12 mouse cellular contexts compared by ENCODE assay signal in the genomic region with DNA sequence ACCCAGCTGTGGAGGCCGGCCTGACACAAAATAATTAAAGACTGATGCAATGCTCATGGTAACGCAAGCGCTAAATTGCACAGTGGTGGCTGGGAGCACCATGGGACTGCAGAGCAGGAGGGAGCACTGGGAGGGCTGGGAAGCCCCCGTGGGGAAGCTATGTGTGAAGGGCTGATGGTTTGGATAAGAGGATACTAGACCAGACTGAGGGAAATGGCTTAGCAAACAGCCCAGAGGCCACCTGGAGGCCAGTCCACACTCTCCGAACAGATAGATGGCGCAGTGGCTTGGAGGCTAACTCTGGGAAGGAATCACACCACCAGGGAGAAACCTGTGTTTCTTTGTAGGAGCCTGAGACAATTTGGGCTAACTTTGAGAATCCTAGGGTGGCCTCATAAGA.
DNase-seq lines count a peak whose midpoint lies in the region; ATAC-seq and TF ChIP-seq lines count a peak whose summit lies in the region.
"Had no signal": no experiment of that assay in that cellular context is flagged by ENCODE, and none has a peak within 500 bp of the region (broad histone marks: within the 10 kb centered on the region; RNA-seq: fewer than 3 reads in every experiment).

No protein-coding gene starts in this region.

- no peak overlapping the region for H3K9ac ChIP-seq in forebrain, postnatal 0 days
- H3K9ac ChIP-seq in forebrain, embryonic 15.5 days (replicated peaks) = no peak overlapping the region
- no peak overlapping the region for H3K9ac ChIP-seq in liver, adult 2 months (ENCODE audit: low read depth, low read length)
- no peak overlapping the region for H3K9ac ChIP-seq in liver, embryonic 12.5 days
- H3K9ac ChIP-seq in liver, embryonic 14.5 days (replicated peaks) = no peak overlapping the region
- H3K9ac ChIP-seq: embryonic facial prominence, embryonic 12.5 days; hindbrain, embryonic 15.5 days; liver, embryonic 15.5 days had no signal

- H3K9me3 ChIP-seq in forebrain, postnatal 0 days (ENCODE audit: low read length) = no peaks in the 10 kb centered on the region
- no peaks in the 10 kb centered on the region for H3K9me3 ChIP-seq in forebrain, embryonic 15.5 days
- no peaks in the 10 kb centered on the region for H3K9me3 ChIP-seq in liver, embryonic 12.5 days (replicated peaks)
- H3K9me3 ChIP-seq in liver, embryonic 14.5 days (ENCODE audit: control insufficient read depth, low read length) = no peaks in the 10 kb centered on the region
- H3K9me3 ChIP-seq: embryonic facial prominence, embryonic 12.5 days; hindbrain, embryonic 15.5 days; liver, embryonic 15.5 days had no signal

- no peak overlapping the region for H3K27ac ChIP-seq in forebrain, postnatal 0 days (ENCODE audit: low read depth, low read length)
- H3K27ac ChIP-seq in forebrain, embryonic 15.5 days (replicated peaks) = no peak overlapping the region
- no peak overlapping the region for H3K27ac ChIP-seq in liver, adult 2 months (replicated peaks; ENCODE audit: insufficient read depth, low read depth, low read length)
- H3K27ac ChIP-seq in liver, embryonic 12.5 days = no peak overlapping the region
- no peak overlapping the region for H3K27ac ChIP-seq in liver, embryonic 14.5 days
- H3K27ac ChIP-seq: embryonic facial prominence, embryonic 12.5 days; hindbrain, embryonic 15.5 days; liver, embryonic 15.5 days had no signal

- WGBS in forebrain, postnatal 0 days = 49% methylated on average over 6 of the region's 6 CpGs
- 45% methylated on average over 6 of the region's 6 CpGs for WGBS in forebrain, embryonic 15.5 days
- WGBS in liver, adult 2 months = 77% methylated on average over 6 of the region's 6 CpGs
- 42% methylated on average over 6 of the region's 6 CpGs for WGBS in liver, embryonic 12.5 days (ENCODE audit: insufficient replicate concordance)
- 53% methylated on average over 6 of the region's 6 CpGs for WGBS in liver, embryonic 14.5 days (ENCODE audit: insufficient replicate concordance)

- H3K4me3 ChIP-seq in forebrain, postnatal 0 days (ENCODE audit: low read depth, low read length) = no peak overlapping the region
- no peak overlapping the region for H3K4me3 ChIP-seq in forebrain, embryonic 15.5 days
- no peak overlapping the region for H3K4me3 ChIP-seq in liver, adult 2 months (ENCODE audit: insufficient read depth, low read depth, low read length)
- H3K4me3 ChIP-seq in liver, embryonic 12.5 days = no peak overlapping the region
- H3K4me3 ChIP-seq in liver, embryonic 14.5 days (ENCODE audit: insufficient read depth in 1 of 2, low read depth in 2 of 2, low read length in 2 of 2) = no peak overlapping the region
- H3K4me3 ChIP-seq: embryonic facial prominence, embryonic 12.5 days; hindbrain, embryonic 15.5 days; liver, embryonic 15.5 days; myocyte had no signal

- no peak for TF ChIP-seq EP300 in liver, embryonic 14.5 days (IDR thresholded peaks at IDR 0.05; ENCODE audit: low read depth)

- no peak overlapping the region for H3K4me2 ChIP-seq in forebrain, postnatal 0 days (ENCODE audit: low read depth)
- H3K4me2 ChIP-seq in forebrain, embryonic 15.5 days (replicated peaks) = no peak overlapping the region
- no peak overlapping the region for H3K4me2 ChIP-seq in liver, embryonic 12.5 days
- H3K4me2 ChIP-seq in liver, embryonic 14.5 days (ENCODE audit: low read depth) = no peak overlapping the region
- H3K4me2 ChIP-seq: embryonic facial prominence, embryonic 12.5 days; hindbrain, embryonic 15.5 days; liver, embryonic 15.5 days had no signal

- no peaks in the 10 kb centered on the region for H3K36me3 ChIP-seq in forebrain, postnatal 0 days (ENCODE audit: insufficient read depth)
- H3K36me3 ChIP-seq in forebrain, embryonic 15.5 days = no peaks in the 10 kb centered on the region
- no peaks in the 10 kb centered on the region for H3K36me3 ChIP-seq in liver, adult 2 months (ENCODE audit: control insufficient read depth, insufficient read depth, low read length)
- no peaks in the 10 kb centered on the region for H3K36me3 ChIP-seq in liver, embryonic 12.5 days
- no peaks in the 10 kb centered on the region for H3K36me3 ChIP-seq in liver, embryonic 14.5 days (replicated peaks; ENCODE audit: control insufficient read depth, insufficient read depth, low read depth)
- H3K36me3 ChIP-seq: embryonic facial prominence, embryonic 12.5 days; hindbrain, embryonic 15.5 days; liver, embryonic 15.5 days had no signal

- ATAC-seq in forebrain, postnatal 0 days = no peak
- ATAC-seq in forebrain, embryonic 15.5 days (replicated peaks) = no peak
- ATAC-seq in liver, embryonic 12.5 days = no peak
- no peak for ATAC-seq in liver, embryonic 14.5 days (ENCODE audit: insufficient read depth)

- TF ChIP-seq POLR2A in liver, adult 2 months (IDR thresholded peaks at IDR 0.05; ENCODE audit: extremely low read depth, insufficient read depth, low read length) = no peak

- peaks cover 15% of the 10 kb centered on the region; the same call in 1 of the 2 replicates for H3K79me2 ChIP-seq in liver, adult 2 months (ENCODE audit: control insufficient read depth, insufficient read depth, low read length)

- peak; percentile 7 for DNase-seq in forebrain, postnatal 0 days
- no peak for DNase-seq in liver, adult 2 months (ENCODE audit: extremely low read depth, low read depth, low spot score)
- peak; percentile 48 for DNase-seq in R1 (ENCODE audit: low read depth, low spot score)
- no peak for DNase-seq in liver, embryonic 14.5 days (ENCODE audit: low read depth in 3 of 3, low spot score in 3 of 3)
- no peak for DNase-seq in spleen, adult 18-20 months
- DNase-seq in spleen, adult 12 weeks (ENCODE audit: low spot score) = no peak

- no peaks in the 10 kb centered on the region for H3K4me1 ChIP-seq in forebrain, postnatal 0 days (ENCODE audit: insufficient read depth)
- peaks cover 21% of the 10 kb centered on the region for H3K4me1 ChIP-seq in forebrain, embryonic 15.5 days
- peaks cover 8% of the 10 kb centered on the region; the same call in 1 of the 2 replicates for H3K4me1 ChIP-seq in liver, adult 2 months (ENCODE audit: control insufficient read depth, insufficient read depth, low read length)
- H3K4me1 ChIP-seq in liver, embryonic 12.5 days = peaks cover 41% of the 10 kb centered on the region
- H3K4me1 ChIP-seq in liver, embryonic 14.5 days (replicated peaks; ENCODE audit: control insufficient read depth in 2 of 2, insufficient read depth in 2 of 2, low read length in 1 of 2) = peaks cover 0 to 17% of the 10 kb centered on the region in 2 experiments; a peak in 2 of 4 replicates

- peak; percentile 48 for TF ChIP-seq CTCF in forebrain, postnatal 0 days (IDR thresholded peaks at IDR 0.05; ENCODE audit: low read depth)
- TF ChIP-seq CTCF in liver, adult 2 months (IDR thresholded peaks at IDR 0.05; ENCODE audit: low read depth, low read length) = 0 out of 2 replicates have a peak, but pooled peaks have one; percentile 11
- TF ChIP-seq CTCF in liver, embryonic 14.5 days (IDR thresholded peaks at IDR 0.05; ENCODE audit: low read depth) = peak; percentile 44; the same call in 1 of the 2 replicates

- H3K27me3 ChIP-seq in forebrain, postnatal 0 days (ENCODE audit: insufficient read depth, low read length) = no peaks in the 10 kb centered on the region
- no peaks in the 10 kb centered on the region for H3K27me3 ChIP-seq in forebrain, embryonic 15.5 days
- H3K27me3 ChIP-seq in liver, adult 2 months (ENCODE audit: control insufficient read depth, insufficient read depth, low read length) = no peaks in the 10 kb centered on the region
- H3K27me3 ChIP-seq in liver, embryonic 12.5 days (replicated peaks) = peaks cover 23% of the 10 kb centered on the region
- H3K27me3 ChIP-seq in liver, embryonic 14.5 days (ENCODE audit: control insufficient read depth, insufficient read depth, low read length) = peaks cover 8% of the 10 kb centered on the region

Comparison
In these comparisons a context has a peak if more than half of its experiments do, and no peak if none do; other contexts are left out.
1. DNase-seq: peak in forebrain, postnatal 0 days (single experiment) and R1 (single experiment); none in liver, adult 2 months (single experiment), liver, embryonic 14.5 days (0 of 3), spleen, adult 18-20 months (0 of 2) and spleen, adult 12 weeks (single experiment).
2. Peak in every context shown above with its lines, with median percentiles within 50 percentile points of each other: CTCF ChIP-seq.